Mouse (Mus musculus): ENCODE measurements at regions not wholly inside any gene's neighbourhood (a gene's known extent, or its start where the extent isn't known, plus 50 kb on each side); places are given as distances from the start of the nearest gene placed in this dataset.
A peak's percentile ranks its signal among the peaks of the same experiment; 100 is the strongest.

DNA sequence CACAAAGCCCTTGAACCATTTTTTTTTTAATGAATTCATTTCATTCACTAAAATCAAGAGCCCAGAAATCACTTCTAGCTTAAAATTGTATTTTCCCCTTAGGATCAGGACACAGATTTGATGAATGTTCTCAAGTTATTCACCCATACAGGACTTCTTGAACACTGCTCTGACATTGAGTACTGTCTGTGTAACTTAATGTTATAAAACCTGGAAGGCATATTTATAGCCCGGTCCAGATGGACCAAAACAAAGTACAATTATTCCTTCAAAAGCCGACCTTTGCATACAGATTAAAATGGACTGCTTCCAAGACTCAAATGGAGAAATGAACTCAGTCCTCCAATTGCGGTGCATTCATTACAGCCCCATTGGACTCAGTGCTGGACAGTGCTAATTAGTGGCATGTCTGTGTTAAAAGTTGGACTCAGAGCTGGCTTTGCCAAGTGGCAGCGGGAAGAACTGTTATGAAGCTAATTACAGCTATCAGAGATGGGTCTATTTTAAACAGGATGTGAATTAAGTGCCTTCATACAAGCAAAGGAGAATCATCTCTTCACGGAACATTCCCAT is 1499.2 kb upstream of the Slc10a2 start:
- Histone ChIP-seq H3K36me3 (ENCODE audit: control insufficient read depth, insufficient read depth, low read length) (no peaks in the 10 kb centered on the region), H3K4me3 (ENCODE audit: low read length) (no peak overlapping the region), H3K9ac (ENCODE audit: low read length) (no peak overlapping the region), H3K27ac (ENCODE audit: low read length) (no peak overlapping the region), H3K4me1 (replicated peaks; ENCODE audit: control insufficient read depth, insufficient read depth, low read length) (no peaks in the 10 kb centered on the region), H3K4me2 (ENCODE audit: low read depth, low read length) (no peak overlapping the region), H3K27me3 (ENCODE audit: control insufficient read depth, insufficient read depth, low read depth, low read length) (no peaks in the 10 kb centered on the region), H3K9me3 (ENCODE audit: control insufficient read depth, low read length) (no peaks in the 10 kb centered on the region)
- 77% methylated on average over 5 of the region's 5 CpGs for WGBS
- ATAC-seq (ENCODE audit: low read depth) = no peak

DNA sequence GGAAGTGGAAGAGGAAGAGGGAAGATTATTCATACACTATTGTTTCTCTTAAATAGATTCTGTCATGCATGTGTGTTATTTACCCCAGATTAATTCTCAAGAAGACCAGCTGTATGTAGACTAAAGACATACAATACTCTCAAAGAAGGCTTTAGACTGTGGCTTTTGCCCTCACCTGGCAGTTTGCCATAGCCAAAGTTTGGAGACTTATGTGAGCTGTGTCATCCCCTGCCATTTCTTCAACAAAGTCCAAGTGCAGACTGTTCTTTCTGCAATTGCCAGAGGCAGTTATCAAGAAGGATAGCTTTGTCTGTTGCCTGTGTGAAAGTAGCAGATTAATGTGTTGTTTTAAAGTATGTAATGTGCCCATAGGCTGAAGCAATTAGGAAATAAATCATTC is 1485.0 kb upstream of the Slc10a2 start:
- no peak for ATAC-seq (ENCODE audit: low read depth)
- Histone ChIP-seq H3K4me1 (replicated peaks; ENCODE audit: control insufficient read depth, insufficient read depth, low read length) (no peaks in the 10 kb centered on the region), H3K9me3 (ENCODE audit: control insufficient read depth, low read length) (no peaks in the 10 kb centered on the region), H3K27me3 (ENCODE audit: control insufficient read depth, insufficient read depth, low read depth, low read length) (no peaks in the 10 kb centered on the region), H3K27ac (ENCODE audit: low read length) (no peak overlapping the region), H3K9ac (ENCODE audit: low read length) (no peak overlapping the region), H3K4me3 (ENCODE audit: low read length) (no peak overlapping the region), H3K4me2 (ENCODE audit: low read depth, low read length) (no peak overlapping the region), H3K36me3 (ENCODE audit: control insufficient read depth, insufficient read depth, low read length) (no peaks in the 10 kb centered on the region)

DNA sequence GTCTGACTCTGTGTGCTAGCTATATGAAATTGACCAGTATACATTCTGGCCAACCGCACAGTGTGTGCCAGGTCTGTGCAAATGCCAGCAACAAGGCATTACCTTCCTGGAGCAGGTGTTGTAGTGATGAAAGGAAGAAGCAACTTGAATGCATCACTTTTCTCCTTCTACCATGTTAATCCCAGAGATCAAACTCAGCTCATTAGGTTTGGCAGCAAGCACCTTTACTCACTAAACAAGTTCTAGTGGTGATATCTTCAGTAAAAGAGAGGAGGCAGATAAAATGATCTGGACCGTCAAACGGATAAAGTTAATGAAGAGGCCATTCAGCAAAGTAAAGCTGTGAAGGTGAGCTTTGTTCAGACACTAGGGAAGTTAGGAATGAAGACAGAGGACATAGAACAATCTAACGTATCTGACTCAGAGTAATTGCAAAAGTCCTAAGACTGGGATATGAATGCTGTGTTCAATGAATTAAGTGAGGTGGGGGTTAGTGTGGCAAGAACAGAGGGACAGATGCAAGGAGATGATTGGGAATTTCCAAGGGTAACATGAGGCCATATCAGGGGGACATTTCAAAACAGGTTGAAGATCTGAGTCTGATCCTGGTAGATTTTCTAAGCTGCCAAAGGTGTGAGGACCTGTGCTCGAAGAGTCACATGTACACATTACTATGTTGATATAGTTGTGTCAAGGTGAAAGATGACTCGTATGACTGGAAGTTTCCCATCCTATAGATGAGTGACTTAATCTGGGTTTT is 1478.4 kb upstream of the Slc10a2 start:
- Histone ChIP-seq H3K27me3 (ENCODE audit: control insufficient read depth, insufficient read depth, low read depth, low read length) (no peaks in the 10 kb centered on the region), H3K4me1 (replicated peaks; ENCODE audit: control insufficient read depth, insufficient read depth, low read length) (no peaks in the 10 kb centered on the region), H3K27ac (ENCODE audit: low read length) (no peak overlapping the region), H3K9me3 (ENCODE audit: control insufficient read depth, low read length) (no peaks in the 10 kb centered on the region), H3K9ac (ENCODE audit: low read length) (no peak overlapping the region), H3K4me2 (ENCODE audit: low read depth, low read length) (no peak overlapping the region), H3K36me3 (ENCODE audit: control insufficient read depth, insufficient read depth, low read length) (no peaks in the 10 kb centered on the region), H3K4me3 (ENCODE audit: low read length) (no peak overlapping the region)
- WGBS = 79% methylated on average over 6 of the region's 6 CpGs
- no peak for ATAC-seq (ENCODE audit: low read depth)

DNA sequence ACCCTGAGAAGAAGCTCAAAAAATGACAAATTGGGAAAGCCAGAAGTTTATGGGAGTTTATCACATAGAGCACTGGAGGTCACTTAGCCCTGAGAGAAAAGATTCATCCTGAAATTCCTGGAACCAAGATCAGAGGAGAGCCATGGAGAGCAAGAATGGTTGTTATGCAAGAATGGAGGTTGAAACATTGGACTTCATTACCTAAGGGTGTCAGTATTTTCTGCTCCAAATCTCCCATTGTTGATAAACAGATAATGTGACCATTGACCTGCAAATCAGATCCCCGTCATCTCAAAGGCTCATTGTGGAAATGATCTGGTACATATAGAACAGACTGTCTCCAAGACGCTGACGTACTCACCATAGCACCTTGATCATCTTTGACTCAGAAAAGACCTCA is 1477.6 kb upstream of the Slc10a2 start:
- 84% methylated on average over 3 of the region's 3 CpGs for WGBS
- Histone ChIP-seq H3K4me3 (ENCODE audit: low read length) (no peak overlapping the region), H3K27ac (ENCODE audit: low read length) (no peak overlapping the region), H3K4me2 (ENCODE audit: low read depth, low read length) (no peak overlapping the region), H3K4me1 (replicated peaks; ENCODE audit: control insufficient read depth, insufficient read depth, low read length) (no peaks in the 10 kb centered on the region), H3K36me3 (ENCODE audit: control insufficient read depth, insufficient read depth, low read length) (no peaks in the 10 kb centered on the region), H3K9ac (ENCODE audit: low read length) (no peak overlapping the region), H3K27me3 (ENCODE audit: control insufficient read depth, insufficient read depth, low read depth, low read length) (no peaks in the 10 kb centered on the region), H3K9me3 (ENCODE audit: control insufficient read depth, low read length) (no peaks in the 10 kb centered on the region)
- no peak for ATAC-seq (ENCODE audit: low read depth)

DNA sequence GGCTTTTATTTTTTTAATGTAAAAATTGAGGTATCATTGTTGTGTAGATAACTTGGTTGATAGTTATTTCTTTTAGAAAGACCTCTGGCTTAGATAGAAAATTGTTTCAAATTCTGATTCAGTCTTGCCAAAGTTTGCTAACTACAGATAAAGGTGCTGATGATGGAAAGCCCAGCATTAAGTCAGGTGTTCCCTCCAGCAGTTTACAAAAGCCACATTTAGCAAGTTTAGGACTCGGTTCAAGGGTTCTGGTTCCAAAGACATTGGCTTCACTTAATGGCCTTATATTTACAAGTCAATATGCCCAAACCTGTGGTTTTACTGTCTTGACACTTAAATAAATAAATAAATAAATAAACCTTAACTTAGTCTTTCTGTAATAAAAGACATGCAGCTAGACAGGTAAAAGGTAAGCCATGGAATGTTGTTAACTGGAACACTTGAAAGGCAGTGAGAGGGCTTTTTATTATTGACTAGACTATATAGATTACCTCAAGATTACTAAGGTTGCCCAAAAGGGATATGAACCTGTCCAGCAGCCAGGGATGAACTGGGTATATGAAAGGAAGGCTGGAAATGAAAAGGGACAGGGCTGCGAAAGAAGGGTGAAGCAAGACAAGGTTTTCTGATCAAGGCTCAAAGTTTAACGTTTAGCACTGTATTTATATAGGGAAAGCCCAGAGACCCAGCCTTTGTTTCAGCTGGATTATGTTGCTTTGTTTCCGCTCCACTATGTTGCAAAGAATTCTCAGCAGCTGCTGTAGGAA is 1472.9 kb upstream of the Slc10a2 start:
- Histone ChIP-seq H3K36me3 (ENCODE audit: control insufficient read depth, insufficient read depth, low read length) (no peaks in the 10 kb centered on the region), H3K27ac (ENCODE audit: low read length) (no peak overlapping the region), H3K9ac (ENCODE audit: low read length) (no peak overlapping the region), H3K9me3 (ENCODE audit: control insufficient read depth, low read length) (no peaks in the 10 kb centered on the region), H3K4me2 (ENCODE audit: low read depth, low read length) (no peak overlapping the region), H3K4me3 (ENCODE audit: low read length) (no peak overlapping the region), H3K4me1 (replicated peaks; ENCODE audit: control insufficient read depth, insufficient read depth, low read length) (no peaks in the 10 kb centered on the region), H3K27me3 (ENCODE audit: control insufficient read depth, insufficient read depth, low read depth, low read length) (no peaks in the 10 kb centered on the region)
- no peak for ATAC-seq (ENCODE audit: low read depth)
- 74% methylated on average over 4 of the region's 4 CpGs for WGBS

DNA sequence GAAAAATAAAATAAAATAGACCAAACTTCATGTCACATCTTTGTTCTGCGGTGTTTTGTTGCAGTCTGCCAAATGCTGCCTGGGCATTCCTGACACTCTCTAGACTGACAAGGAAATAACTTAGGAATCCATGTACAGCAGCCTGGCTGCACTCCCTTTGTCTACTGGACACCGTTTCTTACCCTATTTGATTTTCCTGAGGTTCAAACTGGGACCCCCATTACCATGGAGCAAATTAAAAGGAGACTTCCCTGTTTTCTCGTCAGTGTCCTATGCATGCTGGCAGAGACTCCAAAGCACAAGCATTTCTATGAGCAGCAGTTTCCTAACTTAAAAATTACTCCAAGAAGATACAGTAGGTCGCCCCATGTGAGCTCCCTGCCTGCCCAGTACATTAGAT is 1470.1 kb upstream of the Slc10a2 start:
- Histone ChIP-seq H3K9ac (ENCODE audit: low read length) (no peak overlapping the region), H3K4me2 (ENCODE audit: low read depth, low read length) (no peak overlapping the region), H3K27ac (ENCODE audit: low read length) (no peak overlapping the region), H3K36me3 (ENCODE audit: control insufficient read depth, insufficient read depth, low read length) (no peaks in the 10 kb centered on the region), H3K27me3 (ENCODE audit: control insufficient read depth, insufficient read depth, low read depth, low read length) (no peaks in the 10 kb centered on the region), H3K9me3 (ENCODE audit: control insufficient read depth, low read length) (no peaks in the 10 kb centered on the region), H3K4me3 (ENCODE audit: low read length) (no peak overlapping the region), H3K4me1 (replicated peaks; ENCODE audit: control insufficient read depth, insufficient read depth, low read length) (peaks cover 3% of the 10 kb centered on the region)
- WGBS = 58% methylated on average over 4 of the region's 4 CpGs
- no peak for ATAC-seq (ENCODE audit: low read depth)

DNA sequence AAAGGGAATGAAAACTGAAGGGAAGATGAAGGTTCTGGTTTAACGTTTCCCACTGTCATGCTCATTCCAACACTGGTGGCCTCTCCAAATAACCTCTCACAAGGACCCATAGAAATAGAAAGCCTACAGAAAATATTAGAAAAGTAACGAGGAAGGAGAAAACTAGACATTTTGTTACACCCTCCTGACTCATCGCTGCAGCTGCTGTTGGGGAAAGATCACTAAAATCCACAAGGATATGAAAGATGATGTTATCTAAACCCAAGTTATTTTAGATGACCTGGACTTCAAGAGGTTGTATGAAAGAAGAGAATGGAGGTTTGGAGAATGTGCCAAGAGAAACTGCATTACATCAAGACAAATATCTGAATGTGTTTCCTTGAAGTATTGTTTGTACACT is 1468.3 kb upstream of the Slc10a2 start:
- H3K9ac ChIP-seq (ENCODE audit: low read length) = no peak overlapping the region
- H3K27me3 ChIP-seq (ENCODE audit: control insufficient read depth, insufficient read depth, low read depth, low read length) = no peaks in the 10 kb centered on the region
- WGBS = 88% methylated on average over 3 of the region's 3 CpGs
- H3K4me1 ChIP-seq (replicated peaks; ENCODE audit: control insufficient read depth, insufficient read depth, low read length) = peaks cover 3% of the 10 kb centered on the region
- no peaks in the 10 kb centered on the region for H3K9me3 ChIP-seq (ENCODE audit: control insufficient read depth, low read length)
- no peak overlapping the region for H3K4me3 ChIP-seq (ENCODE audit: low read length)
- no peak overlapping the region for H3K27ac ChIP-seq (ENCODE audit: low read length)
- no peak for ATAC-seq (ENCODE audit: low read depth)
- no peak overlapping the region for H3K4me2 ChIP-seq (ENCODE audit: low read depth, low read length)
- no peaks in the 10 kb centered on the region for H3K36me3 ChIP-seq (ENCODE audit: control insufficient read depth, insufficient read depth, low read length)

DNA sequence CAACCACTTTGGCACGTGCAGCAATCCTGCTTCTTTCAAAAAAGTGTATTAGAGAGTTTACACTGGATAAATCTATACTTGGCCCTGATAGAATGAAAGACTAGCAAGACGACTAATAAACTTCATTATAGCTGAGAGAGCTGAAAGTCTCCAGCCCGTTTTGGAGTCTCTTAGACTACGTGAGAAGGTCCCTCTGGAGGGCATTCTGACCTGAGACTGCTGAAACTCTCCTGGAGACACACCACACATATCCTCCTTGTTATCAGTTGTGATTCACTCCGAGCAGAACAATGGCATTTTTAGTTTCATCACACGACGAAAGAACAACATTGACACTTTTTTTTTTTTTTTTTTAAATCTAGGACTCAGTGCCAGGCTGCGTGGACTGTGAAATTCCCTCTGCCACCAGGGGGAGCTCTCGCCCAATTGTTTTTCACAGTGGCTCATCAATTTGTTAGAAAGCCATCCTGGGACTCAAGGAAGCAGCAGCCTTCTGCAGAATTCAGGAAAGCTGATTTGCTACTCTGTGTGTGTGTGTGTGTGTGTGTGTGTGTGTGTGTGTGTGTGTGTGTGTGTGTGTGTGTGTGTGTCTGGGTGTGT is 1467.0 kb upstream of the Slc10a2 start:
- Histone ChIP-seq H3K9me3 (ENCODE audit: control insufficient read depth, low read length) (no peaks in the 10 kb centered on the region), H3K27ac (ENCODE audit: low read length) (no peak overlapping the region), H3K36me3 (ENCODE audit: control insufficient read depth, insufficient read depth, low read length) (no peaks in the 10 kb centered on the region), H3K9ac (ENCODE audit: low read length) (no peak overlapping the region), H3K4me2 (ENCODE audit: low read depth, low read length) (peak overlapping the region; percentile 46), H3K4me1 (replicated peaks; ENCODE audit: control insufficient read depth, insufficient read depth, low read length) (peaks cover 3% of the 10 kb centered on the region), H3K4me3 (ENCODE audit: low read length) (peak overlapping the region; percentile 8; the same call in 1 of the 2 replicates), H3K27me3 (ENCODE audit: control insufficient read depth, insufficient read depth, low read depth, low read length) (no peaks in the 10 kb centered on the region)
- WGBS = 16% methylated on average over 9 of the region's 9 CpGs
- peak; percentile 45; the same call in 1 of the 2 replicates for ATAC-seq (ENCODE audit: low read depth)

DNA sequence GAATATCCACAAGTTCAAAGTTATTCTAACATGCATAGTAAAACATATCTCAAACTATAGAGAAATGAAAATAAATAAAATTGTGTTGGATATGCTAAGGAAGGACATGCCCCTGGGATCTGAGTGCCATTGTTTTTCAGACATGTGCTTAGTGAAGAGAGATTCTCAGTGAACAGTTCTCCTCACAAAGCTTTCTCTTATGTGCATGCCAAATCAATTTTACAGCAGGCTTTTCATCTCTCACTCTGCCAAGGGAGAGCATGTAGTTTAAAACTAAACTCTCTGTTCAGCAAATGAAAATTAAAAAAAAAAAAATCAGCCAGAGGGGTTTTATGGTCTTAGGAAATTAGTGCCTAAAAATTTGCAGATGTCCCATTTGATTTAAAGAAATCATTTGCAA is 1445.8 kb upstream of the Slc10a2 start:
- Histone ChIP-seq H3K4me1 (replicated peaks; ENCODE audit: control insufficient read depth, insufficient read depth, low read length) (no peaks in the 10 kb centered on the region), H3K4me2 (ENCODE audit: low read depth, low read length) (no peak overlapping the region), H3K9ac (ENCODE audit: low read length) (no peak overlapping the region), H3K9me3 (ENCODE audit: control insufficient read depth, low read length) (no peaks in the 10 kb centered on the region), H3K27me3 (ENCODE audit: control insufficient read depth, insufficient read depth, low read depth, low read length) (no peaks in the 10 kb centered on the region), H3K4me3 (ENCODE audit: low read length) (no peak overlapping the region), H3K27ac (ENCODE audit: low read length) (no peak overlapping the region), H3K36me3 (ENCODE audit: control insufficient read depth, insufficient read depth, low read length) (no peaks in the 10 kb centered on the region)
- no peak for ATAC-seq (ENCODE audit: low read depth)
